Mouse (Mus musculus) small intestine, adult 2 months (tissue): ENCODE data around the gene Gria1. TPM values are rescaled to one million over a fixed set of nuclear protein-coding genes. Genes with fewer than 3 reads are reported as not detected.

Experiments used
- H3K27ac ChIP-seq: fragments of 200-500 bp; 2 replicates; pipeline ENCODE4 v1.5.1; 2012; ENCODE audit warnings: low read depth, low read length, control low read depth, inconsistent platforms; ENCODE audit not compliant: insufficient read depth
- H3K27me3 ChIP-seq: fragments of 200-500 bp; 2 replicates; pipeline ENCODE4 v1.6.1; 2012; ENCODE audit warnings: mild to moderate bottlenecking, moderate library complexity, low read length, inconsistent platforms; ENCODE audit not compliant: control insufficient read depth, insufficient read depth
- H3K36me3 ChIP-seq: fragments of 200-500 bp; 2 replicates; pipeline ENCODE4 v1.6.1; 2012; ENCODE audit warnings: mild to moderate bottlenecking, low read length, control low read depth, inconsistent platforms; ENCODE audit not compliant: control insufficient read depth, insufficient read depth
- H3K4me1 ChIP-seq: fragments of 200-500 bp; 2 replicates; pipeline ENCODE4 v1.6.1; 2012; ENCODE audit warnings: low read length, inconsistent platforms, mixed read lengths; ENCODE audit not compliant: control insufficient read depth, insufficient read depth, insufficient read length
- H3K4me3 ChIP-seq: fragments of 200-500 bp; 2 replicates; pipeline ENCODE4 v1.5.1; 2012; ENCODE audit warnings: low read depth, mild to moderate bottlenecking, control low read depth, inconsistent platforms, low read length, moderate library complexity
- CTCF ChIP-seq: fragments of 200-500 bp; IDR thresholded peaks from 2 replicates; pipeline ENCODE4 v1.5.1; 2012; ENCODE audit warnings: low read depth, mild to moderate bottlenecking, control low read depth, inconsistent platforms, low read length, moderate library complexity, mixed read lengths; ENCODE audit not compliant: insufficient replicate concordance, insufficient read length; ENCODE audit errors: extremely low read depth
- POLR2A ChIP-seq: fragments of 200-500 bp; IDR thresholded peaks from 2 replicates; pipeline ENCODE4 v1.6.1; 2012; ENCODE audit warnings: low read depth, mild to moderate bottlenecking, control low read depth, inconsistent platforms, low read length, moderate library complexity
- WGBS: fragments of 180-500 bp; shearing (Covaris S2); methylation state at CpG from one replicate; pipeline ENCODE4 v1.1.7; 2018; 5-methylcytosine and 5-hydroxymethylcytosine counted together
- polyA plus RNA-seq: library from polyadenylated mRNA; depleted of rRNA; stranded (reverse); fragments of >200 nt; gene quantifications from 2 replicates; pipeline ENCODE4 v1.2.3, GENCODE M21; 2012

Gria1 gene
- polyA plus RNA-seq, 1 experiment, result 0.08 TPM

DNA sequence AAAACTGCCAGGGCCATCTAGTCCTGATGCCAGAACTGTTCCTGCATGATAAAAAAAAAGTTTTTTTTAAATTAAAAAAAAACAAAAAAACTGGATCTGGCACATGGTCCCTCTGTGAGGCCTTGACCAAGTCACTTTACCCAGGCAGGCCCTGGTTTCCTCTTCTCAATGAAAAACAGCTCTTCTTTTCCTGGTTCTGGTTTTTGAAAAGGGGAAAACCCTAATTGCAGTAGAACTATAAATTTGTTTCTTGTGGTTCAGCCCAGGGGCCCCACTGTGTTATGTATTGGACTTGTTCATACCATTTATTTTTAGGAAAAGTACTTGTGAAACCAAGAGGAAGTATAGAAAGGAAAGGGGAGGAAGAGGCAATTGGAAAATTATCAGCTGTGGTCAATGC lies 232.6 kb downstream of the Gria1 start:
- Histone ChIP-seq H3K36me3 (no peaks in the 10 kb centered on the region), H3K4me3 (no peak overlapping the region), H3K4me1 (no peaks in the 10 kb centered on the region), H3K27me3 (no peaks in the 10 kb centered on the region), H3K27ac (no peak overlapping the region)
- no peak for TF ChIP-seq POLR2A

DNA sequence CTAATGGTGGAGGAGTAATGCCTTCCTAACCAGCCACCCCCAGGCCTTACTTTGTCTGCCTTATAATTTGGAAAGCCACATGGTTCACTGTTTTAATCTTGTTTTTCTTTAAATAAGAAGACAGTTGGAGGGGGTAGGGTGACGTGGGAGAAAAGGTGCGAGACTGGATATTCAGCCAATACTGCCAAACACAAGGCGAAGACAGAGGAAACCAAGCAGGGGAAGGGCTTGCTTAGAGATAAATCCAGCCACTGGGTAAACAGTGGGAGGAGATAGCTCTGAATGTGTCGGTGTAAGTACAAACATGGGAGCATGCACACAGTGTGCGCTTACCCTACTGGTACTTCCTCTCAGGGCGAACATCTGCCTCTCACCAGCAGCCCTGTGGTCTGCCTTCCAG lies 233.4 kb downstream of the Gria1 start:
- H3K27me3 ChIP-seq, result no peaks in the 10 kb centered on the region
- H3K36me3 ChIP-seq, result no peaks in the 10 kb centered on the region
- no peak overlapping the region for H3K4me3 ChIP-seq
- TF ChIP-seq POLR2A (no peak), CTCF (no peak)
- no peak overlapping the region for H3K27ac ChIP-seq
- WGBS, result 45% methylated on average over 6 of the region's 6 CpGs
- no peaks in the 10 kb centered on the region for H3K4me1 ChIP-seq

DNA sequence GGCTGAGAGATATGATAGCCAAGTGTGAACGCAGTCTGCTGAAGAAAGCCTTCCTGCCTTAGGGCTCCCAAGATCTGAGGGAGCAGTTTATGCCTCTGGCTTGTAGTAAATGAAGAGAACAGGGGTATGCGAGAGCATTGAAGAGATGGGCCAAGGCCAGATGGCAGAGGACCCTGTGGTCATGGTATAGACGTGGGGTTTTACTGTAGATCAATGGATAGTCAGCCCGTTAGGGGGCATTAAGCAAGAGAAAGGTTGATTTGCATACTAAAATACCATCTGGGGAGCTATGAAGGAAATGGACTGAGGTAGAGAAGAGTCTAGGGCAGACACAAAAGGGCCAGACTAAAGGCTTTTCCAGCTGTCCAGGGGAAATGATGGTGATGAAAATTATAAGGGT lies 237.7 kb downstream of the Gria1 start:
- H3K36me3 ChIP-seq, result no peaks in the 10 kb centered on the region
- H3K27ac ChIP-seq, result no peak overlapping the region
- no peaks in the 10 kb centered on the region for H3K27me3 ChIP-seq
- TF ChIP-seq CTCF (no peak), POLR2A (no peak)
- H3K4me3 ChIP-seq, result no peak overlapping the region
- WGBS, result 82% methylated on average over 4 of the region's 4 CpGs
- H3K4me1 ChIP-seq, result no peaks in the 10 kb centered on the region

DNA sequence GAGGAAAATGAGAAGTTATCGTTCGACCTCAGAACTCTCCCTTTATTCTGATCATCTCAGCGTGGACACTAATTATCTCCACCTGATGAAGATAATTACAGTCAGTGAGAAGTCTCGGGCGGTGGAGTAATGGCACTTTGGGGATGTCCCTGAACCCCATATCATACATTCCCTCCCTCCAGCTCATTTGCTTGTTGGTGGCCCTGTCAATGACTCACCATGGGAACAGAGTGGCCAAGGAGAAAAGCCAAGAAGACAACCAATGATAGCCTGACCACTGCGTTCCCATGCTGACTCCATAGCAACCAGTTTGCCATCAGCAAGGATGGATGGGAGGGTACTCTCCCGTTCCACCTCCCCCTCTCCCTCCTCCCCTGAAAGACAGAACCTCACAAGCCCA lies 238.9 kb downstream of the Gria1 start:
- Histone ChIP-seq H3K27ac (no peak overlapping the region), H3K27me3 (no peaks in the 10 kb centered on the region), H3K36me3 (no peaks in the 10 kb centered on the region), H3K4me1 (no peaks in the 10 kb centered on the region), H3K4me3 (no peak overlapping the region)
- whole genome bisulfite sequencing, result 79% methylated on average over 7 of the region's 7 CpGs
- TF ChIP-seq CTCF (no peak), POLR2A (no peak)

DNA sequence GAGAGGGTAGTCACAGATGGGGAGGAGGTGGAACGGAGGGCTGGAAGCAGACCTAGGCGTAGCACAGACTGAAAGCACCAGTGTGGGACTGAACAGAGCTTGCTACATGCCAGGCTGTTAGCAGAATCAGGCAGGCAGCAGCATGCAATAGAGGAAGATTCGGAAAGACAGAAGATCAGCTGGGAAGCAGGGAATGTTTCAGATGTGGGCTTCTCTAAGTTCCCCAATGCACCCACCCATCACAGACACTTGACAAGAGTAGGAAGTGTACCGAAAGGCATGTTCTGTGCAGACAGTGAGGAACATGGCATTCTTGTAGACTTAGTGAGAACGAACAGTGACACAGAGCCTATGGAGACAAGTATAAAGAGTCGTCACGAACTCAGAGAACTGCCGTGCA lies 260.5 kb downstream of the Gria1 start:
- H3K36me3 ChIP-seq, result no peaks in the 10 kb centered on the region
- H3K27me3 ChIP-seq, result no peaks in the 10 kb centered on the region
- H3K4me1 ChIP-seq, result no peaks in the 10 kb centered on the region
- no peak overlapping the region for H3K4me3 ChIP-seq
- no peak for TF ChIP-seq CTCF
- TF ChIP-seq POLR2A, result no peak
- WGBS, result 82% methylated on average over 8 of the region's 8 CpGs
- no peak overlapping the region for H3K27ac ChIP-seq

DNA sequence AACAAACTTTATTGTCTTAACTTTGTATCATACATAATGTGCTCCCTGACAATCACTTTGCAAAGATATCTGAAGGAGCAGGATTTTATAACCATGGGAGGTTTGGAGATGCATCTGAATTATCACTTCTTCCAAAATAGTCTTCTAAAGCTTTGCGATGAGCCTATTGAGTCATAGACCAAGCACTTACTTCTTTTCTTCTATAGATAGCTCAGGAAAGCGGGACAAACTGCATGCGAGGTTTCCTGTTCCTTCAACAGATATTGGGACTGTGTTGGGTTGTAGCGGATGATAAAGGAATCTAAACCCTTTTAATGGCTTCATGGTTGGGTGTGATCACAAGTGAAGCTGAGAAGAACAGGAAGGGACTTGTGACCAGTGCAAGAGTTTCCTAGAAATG lies 263.5 kb downstream of the Gria1 start:
- Histone ChIP-seq H3K4me1 (no peaks in the 10 kb centered on the region), H3K4me3 (no peak overlapping the region), H3K36me3 (no peaks in the 10 kb centered on the region), H3K27ac (no peak overlapping the region), H3K27me3 (no peaks in the 10 kb centered on the region)
- 94% methylated on average over 4 of the region's 4 CpGs for WGBS
- TF ChIP-seq POLR2A, result no peak
- no peak for TF ChIP-seq CTCF

DNA sequence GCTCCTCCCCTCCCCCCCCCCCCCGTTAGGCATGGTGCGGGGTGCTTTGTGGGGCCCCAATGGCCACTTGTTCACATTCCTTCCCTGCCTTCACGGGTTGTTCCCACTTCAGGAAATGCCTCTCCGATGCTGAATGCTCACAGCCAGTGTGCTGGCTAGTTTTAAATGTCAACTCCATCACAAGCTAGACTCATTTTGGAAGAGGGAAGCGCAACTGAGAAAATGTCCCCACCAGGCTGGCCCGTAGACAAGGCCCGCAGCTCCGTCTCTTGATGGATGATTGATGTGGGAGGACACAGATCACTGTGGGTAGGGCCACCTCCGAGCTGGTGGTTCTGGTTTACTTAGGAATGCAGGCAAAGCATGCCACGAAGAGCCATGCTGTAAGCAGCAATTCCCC lies 266.9 kb downstream of the Gria1 start:
- Histone ChIP-seq H3K27me3 (no peaks in the 10 kb centered on the region), H3K4me3 (no peak overlapping the region), H3K4me1 (no peaks in the 10 kb centered on the region), H3K36me3 (no peaks in the 10 kb centered on the region), H3K27ac (no peak overlapping the region)
- 37% methylated on average over 10 of the region's 10 CpGs for WGBS
- TF ChIP-seq CTCF, result no peak
- no peak for TF ChIP-seq POLR2A

DNA sequence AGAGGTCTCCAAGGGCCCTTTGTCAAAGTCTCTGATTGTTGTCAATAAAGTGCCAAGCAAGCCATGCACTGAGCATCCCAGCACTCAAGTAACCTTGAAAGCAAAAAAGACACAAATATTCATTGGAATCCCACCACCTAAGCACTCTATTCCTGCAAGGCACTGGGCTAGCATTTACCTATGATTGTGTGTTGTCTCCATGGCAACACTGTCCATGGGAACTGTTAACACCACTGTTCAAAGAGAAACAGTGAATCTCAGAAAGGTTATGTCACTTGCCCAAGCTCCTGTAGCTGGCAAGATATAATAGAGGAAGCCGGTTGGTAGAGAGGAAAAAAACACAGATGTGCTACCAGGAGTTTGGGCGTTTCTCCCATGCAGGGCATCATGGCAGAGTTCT lies 274.9 kb downstream of the Gria1 start:
- Histone ChIP-seq H3K36me3 (no peaks in the 10 kb centered on the region), H3K27ac (no peak overlapping the region), H3K27me3 (no peaks in the 10 kb centered on the region), H3K4me3 (no peak overlapping the region), H3K4me1 (no peaks in the 10 kb centered on the region)
- 82% methylated on average over 2 of the region's 2 CpGs for WGBS
- TF ChIP-seq CTCF (no peak), POLR2A (no peak)
